Mouse (Mus musculus) cerebellum, adult 2 months (tissue): ENCODE data around the gene Krba1. TPM values are rescaled to one million over a fixed set of nuclear protein-coding genes. Genes with fewer than 3 reads are reported as not detected.

ENCODE experiments used
- DNase-seq, 2 experiments: peaks; one replicate each; pipeline ENCODE4 v3.0.0; 2021
- H3K27ac ChIP-seq: fragments of 200-500 bp; 2 replicates; pipeline ENCODE4 v1.5.1; 2012; ENCODE audit warnings: low read length, control low read depth, inconsistent platforms; ENCODE audit not compliant: insufficient read depth
- H3K27me3 ChIP-seq: fragments of 200-500 bp; 2 replicates; pipeline ENCODE4 v1.6.1; 2012; ENCODE audit warnings: inconsistent platforms, mild to moderate bottlenecking, low read length, moderate library complexity; ENCODE audit not compliant: control insufficient read depth, insufficient read depth
- H3K4me1 ChIP-seq: fragments of 200-500 bp; 2 replicates; pipeline ENCODE4 v1.6.1; 2011; ENCODE audit warnings: low read length; ENCODE audit not compliant: control insufficient read depth, insufficient read depth
- H3K4me3 ChIP-seq: fragments of 200-500 bp; replicated peaks from 2 replicates; pipeline ENCODE3; 2011; ENCODE audit warnings: mild to moderate bottlenecking, low read depth, low read length, control low read depth; ENCODE audit not compliant: insufficient read depth
- CTCF ChIP-seq: fragments of 200-500 bp; IDR thresholded peaks from 2 replicates; pipeline ENCODE4 v1.5.1; 2011; ENCODE audit warnings: low read depth, mild to moderate bottlenecking, control low read depth, low read length, moderate library complexity, borderline replicate concordance; ENCODE audit not compliant: insufficient read depth
- POLR2A ChIP-seq: fragments of 200-500 bp; IDR thresholded peaks from 2 replicates; pipeline ENCODE4 v1.6.1; 2011; ENCODE audit warnings: low read length, control low read depth, borderline replicate concordance; ENCODE audit not compliant: insufficient read depth
- WGBS: fragments of 180-500 bp; shearing (Covaris S2); methylation state at CpG from one replicate; pipeline ENCODE4 v1.1.7; 2018; 5-methylcytosine and 5-hydroxymethylcytosine counted together
- polyA plus RNA-seq: library from polyadenylated mRNA; depleted of rRNA; stranded (reverse); fragments of >200 nt; gene quantifications from 2 replicates; pipeline ENCODE4 v1.2.3, GENCODE M21; 2012

Krba1 gene
- polyA plus RNA-seq, 1 experiment: 50.6 TPM

DNA sequence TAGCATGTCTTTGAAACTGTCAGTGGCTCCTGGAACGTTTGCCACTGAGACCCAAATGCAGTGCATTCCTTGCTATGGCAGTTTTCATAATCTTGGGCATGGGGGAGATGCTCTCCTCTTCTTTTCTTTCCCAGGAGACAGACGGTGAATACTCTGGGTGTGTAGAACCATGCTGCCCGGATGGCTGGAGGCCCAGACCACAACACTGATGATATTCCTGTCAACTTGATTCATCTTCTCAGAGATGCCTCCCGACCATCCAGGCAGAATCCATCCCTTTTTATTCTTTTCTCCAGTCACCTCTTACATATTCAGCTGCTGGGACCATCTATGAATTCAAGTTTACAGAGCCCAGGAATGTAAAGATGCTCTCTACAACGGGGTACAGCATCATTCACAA is 35.4 kb downstream of the Krba1 start:
- Histone ChIP-seq H3K4me1 (peaks cover 19% of the 10 kb centered on the region), H3K4me3 (no peak overlapping the region), H3K27me3 (no peaks in the 10 kb centered on the region), H3K27ac (peak overlapping the region; percentile 44; the same call in 1 of the 2 replicates)
- TF ChIP-seq CTCF: no peak
- no peak for TF ChIP-seq POLR2A
- WGBS: 26% methylated on average over 5 of the region's 5 CpGs
- DNase-seq: peak in 1 of 2 experiments; percentile 59

DNA sequence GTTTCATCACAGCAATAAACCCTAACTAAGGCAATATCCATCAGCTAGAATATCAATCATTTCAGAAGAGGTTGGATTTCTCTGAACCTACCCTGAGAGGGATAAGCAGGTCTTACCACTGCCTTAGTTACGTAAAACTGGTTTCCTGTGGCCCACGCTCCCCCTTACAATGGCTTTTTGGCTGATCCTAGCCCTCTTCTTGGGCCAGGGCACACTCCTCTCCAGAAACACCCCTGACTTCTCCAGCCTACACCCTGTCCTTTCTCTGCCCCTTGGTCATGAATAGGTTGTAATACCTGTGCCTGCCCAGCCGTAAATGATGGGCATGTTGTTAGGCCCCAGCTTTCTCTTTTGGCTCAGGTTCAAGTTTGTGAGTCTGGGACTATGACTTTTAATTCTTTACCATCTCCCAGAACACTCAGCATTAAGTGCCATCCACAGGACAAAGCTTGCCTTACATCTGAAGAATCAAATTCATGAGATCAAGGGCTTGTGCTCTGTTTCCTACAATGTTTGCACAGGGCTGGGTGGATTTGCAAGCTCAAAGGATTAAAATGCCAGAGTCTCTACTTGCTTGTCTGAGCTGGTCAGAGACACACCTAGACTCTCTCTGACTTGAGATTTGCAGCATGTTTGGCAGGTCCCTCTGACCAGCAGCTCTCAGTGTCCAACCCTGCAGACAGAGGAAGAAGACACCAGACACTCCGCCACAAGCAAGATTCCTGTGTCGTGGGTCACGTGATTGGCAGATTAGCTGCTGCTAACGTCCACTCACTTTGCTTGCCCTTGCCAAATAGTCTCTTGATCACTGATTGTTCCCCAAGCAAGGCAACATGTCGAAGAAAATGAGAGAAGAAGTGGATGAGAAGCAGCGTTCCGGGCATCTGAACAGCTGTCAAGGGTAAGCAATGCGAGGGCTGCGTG is 37.8 kb downstream of the Krba1 start:
- Histone ChIP-seq H3K27me3 (no peaks in the 10 kb centered on the region), H3K4me1 (peaks cover 24% of the 10 kb centered on the region), H3K27ac (no peak overlapping the region), H3K4me3 (no peak overlapping the region)
- WGBS: 59% methylated on average over 12 of the region's 12 CpGs
- no peak for DNase-seq
- TF ChIP-seq POLR2A: no peak
- no peak for TF ChIP-seq CTCF

- DNase-seq: no peak
- WGBS: 73% methylated on average over 6 of the region's 6 CpGs
- TF ChIP-seq CTCF: no peak
- no peak for TF ChIP-seq POLR2A
- Histone ChIP-seq H3K4me1 (peaks cover 18% of the 10 kb centered on the region), H3K27me3 (no peaks in the 10 kb centered on the region), H3K4me3 (no peak overlapping the region), H3K27ac (no peak overlapping the region)
Observed at GRCm38 (mm10) chr6:48434651-48435050, 39.3 kb downstream of the Krba1 start.

DNA sequence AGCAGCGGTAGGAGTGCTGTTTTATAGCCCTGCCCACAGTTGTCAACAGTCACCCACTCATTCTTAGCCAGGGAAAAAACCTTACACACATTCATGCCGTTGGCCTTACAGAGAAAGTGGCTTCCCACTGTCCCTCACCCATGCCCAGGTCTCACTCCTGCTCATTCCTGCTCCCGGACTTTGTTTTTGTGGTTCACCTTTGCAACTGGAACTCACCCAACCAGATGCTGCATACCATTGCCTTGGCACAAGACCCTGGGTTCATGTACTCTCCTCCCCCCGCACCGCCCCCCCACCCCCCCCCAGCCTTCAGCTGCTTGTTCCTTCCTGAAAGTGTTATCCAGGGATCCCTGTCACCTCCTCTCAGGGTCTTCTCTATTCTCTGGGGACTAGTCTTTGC is 39.7 kb downstream of the Krba1 start:
- no peaks in the 10 kb centered on the region for H3K27me3 ChIP-seq

DNA sequence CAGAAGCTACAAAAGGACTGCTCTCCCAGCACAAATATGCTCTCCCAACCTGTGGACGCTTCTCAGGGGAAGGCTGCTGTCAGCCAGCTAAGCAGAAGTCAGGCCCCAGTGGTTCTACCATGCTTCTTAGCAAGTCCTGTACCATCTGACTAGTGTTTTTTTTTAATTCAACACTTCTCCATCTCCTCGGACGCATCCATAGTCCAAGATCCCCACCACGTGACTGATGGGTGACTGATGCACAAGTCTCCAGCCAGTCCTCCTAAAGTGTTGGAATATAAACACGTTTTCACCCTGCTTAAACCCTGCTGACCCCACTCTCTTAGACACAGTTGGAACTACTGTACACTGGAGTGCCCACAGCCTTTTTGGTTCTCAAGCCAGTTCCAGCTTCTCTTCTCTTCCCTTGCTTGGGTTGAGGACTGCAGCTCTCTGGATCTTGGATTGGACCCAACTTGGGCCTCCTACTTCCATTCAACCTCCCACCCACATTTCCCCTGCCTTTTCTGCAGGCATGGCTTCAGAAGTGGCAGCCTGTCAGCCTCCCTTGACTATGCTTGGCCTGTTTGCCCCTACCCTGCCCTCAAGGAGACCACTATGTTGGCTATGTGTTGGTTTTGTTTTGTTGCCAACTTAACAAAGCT is 40.4 kb downstream of the Krba1 start:
- H3K27me3 ChIP-seq: no peaks in the 10 kb centered on the region
- no peak overlapping the region for H3K4me3 ChIP-seq
- TF ChIP-seq CTCF (no peak), POLR2A (no peak)
- peaks cover 16% of the 10 kb centered on the region for H3K4me1 ChIP-seq
- WGBS: 81% methylated on average over 5 of the region's 5 CpGs
- no peak overlapping the region for H3K27ac ChIP-seq
- DNase-seq: no peak

More for the DNA sequence above, 39.7 kb downstream of the Krba1 start:
- DNase-seq: no peak
- no peak for TF ChIP-seq CTCF
- TF ChIP-seq POLR2A: no peak
- Histone ChIP-seq H3K4me3 (no peak overlapping the region), H3K27ac (no peak overlapping the region), H3K4me1 (peaks cover 19% of the 10 kb centered on the region)
- 60% methylated on average over 5 of the region's 5 CpGs for WGBS

GRCm38 (mm10) chr6:48437679-48438376 is 42.4 kb downstream of the Krba1 start:
- DNase-seq: no peak
- TF ChIP-seq CTCF (no peak), POLR2A (no peak)
- Histone ChIP-seq H3K27ac (no peak overlapping the region), H3K4me1 (peaks cover 14% of the 10 kb centered on the region), H3K27me3 (no peaks in the 10 kb centered on the region), H3K4me3 (no peak overlapping the region)
- WGBS: 82% methylated on average over 35 of the region's 35 CpGs

GRCm38 (mm10) chr6:48438475-48439125 is 43.2 kb downstream of the Krba1 start:
- DNase-seq: peak in 1 of 2 experiments; percentile 50
- no peak overlapping the region for H3K4me3 ChIP-seq
- peaks cover 14% of the 10 kb centered on the region for H3K4me1 ChIP-seq
- no peaks in the 10 kb centered on the region for H3K27me3 ChIP-seq
- H3K27ac ChIP-seq: no peak overlapping the region
- 67% methylated on average over 55 of the region's 55 CpGs for WGBS
- TF ChIP-seq CTCF (no peak), POLR2A (no peak)
